Mouse (Mus musculus): ENCODE data around the gene Srsf12.

DNA sequence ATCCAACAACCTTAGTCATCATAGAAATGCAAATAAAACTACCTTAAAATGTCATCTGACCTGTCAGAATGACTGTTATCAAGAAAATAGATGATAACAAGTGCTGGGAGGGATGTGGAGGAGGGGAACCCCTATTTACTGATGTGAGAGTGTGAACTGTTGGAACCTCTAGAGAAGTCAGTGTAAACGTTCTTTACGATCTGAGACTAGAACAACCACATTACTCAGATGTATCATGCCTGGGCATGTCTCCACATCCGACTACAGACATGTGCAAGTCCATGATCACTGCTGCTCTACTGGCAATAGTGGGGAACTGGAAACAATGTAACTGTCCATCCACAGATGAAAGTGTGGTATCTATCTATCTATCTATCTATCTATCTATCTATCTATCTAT is 64.6 kb downstream of the Srsf12 start:
- TF ChIP-seq CTCF (conservative IDR thresholded peaks at IDR 0.05; ENCODE audit: insufficient read depth, insufficient read length, low read depth, low read length) (no peak), POLR2A (IDR thresholded peaks at IDR 0.05; ENCODE audit: low read depth, low read length) (no peak)

Data from kidney, adult 2 months (tissue).